Mouse (Mus musculus) kidney, adult 2 months (tissue): ENCODE data around the gene Daam1.

Source experiments
- CTCF ChIP-seq: fragments of 200-500 bp; conservative IDR thresholded peaks from 2 replicates; pipeline ENCODE4 v1.5.1; 2011; ENCODE audit warnings: low read depth, mild to moderate bottlenecking, control low read depth, low read length, moderate library complexity, mixed read lengths; ENCODE audit not compliant: insufficient read depth, insufficient read length
- POLR2A ChIP-seq: fragments of 200-500 bp; IDR thresholded peaks from one replicate; pipeline ENCODE4 v1.6.1; 2011; ENCODE audit warnings: low read depth, low read length, control low read depth

GRCm38 (mm10) chr12:71784666-71785255, 46.1 kb upstream of the Daam1 start:
- TF ChIP-seq POLR2A (no peak), CTCF (no peak)
